Mouse (Mus musculus) intestine, embryonic 14.5 days (tissue): ENCODE measurements around the gene Tmed9. TPM values are rescaled to one million over a fixed set of nuclear protein-coding genes. Genes with fewer than 3 reads are reported as not detected.
"Not testable (repeated sequence)": the region's sequence is repeated elsewhere in the genome, so short reads cannot be mapped to it uniquely, and the experiment has no call there.

ENCODE experiments used
- ATAC-seq: fragments of 200-750 bp; cut with Nextera tagmentation; replicated peaks from 2 replicates; pipeline ENCODE4 v1.8.0; 2017; ENCODE audit warnings: low read depth, moderate number of reproducible peaks, moderate TSS enrichment, moderate library complexity; ENCODE audit not compliant: low FRiP score, low TSS enrichment
- DNase-seq: peaks from one replicate; pipeline ENCODE4 v3.0.0-alpha.2; 2018; ENCODE audit warnings: low spot score
- H3K27ac ChIP-seq: fragments of 300-500 bp; sonication (generic); 2 replicates; pipeline ENCODE4 v1.5.1; 2014; ENCODE audit warnings: low read depth, mild to moderate bottlenecking, control low read depth
- H3K27me3 ChIP-seq: fragments of 300-500 bp; sonication (generic); replicated peaks from 2 replicates; pipeline ENCODE4 v1.6.1; 2014; ENCODE audit warnings: low read length, control low read depth; ENCODE audit not compliant: control insufficient read depth, insufficient read depth
- H3K36me3 ChIP-seq: fragments of 300-500 bp; sonication (generic); 2 replicates; pipeline ENCODE4 v1.6.1; 2014; ENCODE audit warnings: low read length, control low read depth; ENCODE audit not compliant: control insufficient read depth, insufficient read depth
- H3K4me1 ChIP-seq: fragments of 300-500 bp; sonication (generic); replicated peaks from 2 replicates; pipeline ENCODE4 v1.6.1; 2014; ENCODE audit warnings: low read length, control low read depth, mixed read lengths; ENCODE audit not compliant: control insufficient read depth, insufficient read depth
- H3K4me2 ChIP-seq: fragments of 300-500 bp; sonication (generic); 2 replicates; pipeline ENCODE4 v1.6.1; 2014; ENCODE audit warnings: low read length
- H3K4me3 ChIP-seq: fragments of 300-500 bp; sonication (generic); 2 replicates; pipeline ENCODE4 v1.5.1; 2014; ENCODE audit warnings: low read depth, low read length, control low read depth, mixed read lengths
- H3K9ac ChIP-seq: fragments of 300-500 bp; sonication (generic); 2 replicates; pipeline ENCODE4 v1.6.1; 2014; ENCODE audit warnings: mild to moderate bottlenecking, low read length
- H3K9me3 ChIP-seq: fragments of 300-500 bp; sonication (generic); 2 replicates; pipeline ENCODE4 v1.6.1; 2016; ENCODE audit warnings: low read length, control low read depth; ENCODE audit not compliant: control insufficient read depth
- WGBS: fragments of 180-500 bp; shearing (Covaris S2); extraction: QIAGEN DNeasy Blood & Tissue Kit; methylation state at CpG from one replicate; pipeline ENCODE4 v1.1.7; 2014; 5-methylcytosine and 5-hydroxymethylcytosine counted together
- polyA plus RNA-seq: library from polyadenylated mRNA; unstranded; fragments of >200 nt; fragmentation: Nextera tagmentation; extraction: Ambion mirVana; gene quantifications from 2 replicates; pipeline ENCODE4 v1.2.1, GENCODE M21; 2014

Tmed9 gene
- polyA plus RNA-seq, 1 experiment from 2014 or later: 59.9 TPM

DNA sequence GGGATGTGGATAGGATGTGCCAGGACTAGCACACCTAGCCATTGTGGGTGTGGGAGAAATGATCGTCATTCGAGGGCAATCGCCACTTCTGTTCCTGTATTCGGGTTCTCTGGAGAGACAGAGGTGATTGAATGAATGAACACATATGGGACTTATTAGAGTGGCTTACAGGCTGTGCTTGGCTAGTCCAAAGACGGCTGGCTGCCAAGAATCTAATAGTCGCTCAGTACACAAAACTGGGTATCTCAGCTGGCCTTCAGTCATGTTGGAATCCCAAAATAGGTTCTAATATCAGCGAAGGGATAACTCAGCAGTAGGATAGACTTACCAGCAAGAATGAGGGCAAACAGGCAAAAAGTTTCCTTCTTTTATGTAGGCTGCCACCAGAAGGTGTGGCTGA is 38.5 kb downstream of the Tmed9 start:
- no peak for ATAC-seq
- DNase-seq: no peak
- Histone ChIP-seq H3K9me3 (no peaks in the 10 kb centered on the region), H3K27ac (no peak overlapping the region), H3K4me3 (no peak overlapping the region), H3K36me3 (peaks cover 28% of the 10 kb centered on the region), H3K4me1 (no peaks in the 10 kb centered on the region), H3K27me3 (no peaks in the 10 kb centered on the region), H3K9ac (no peak overlapping the region), H3K4me2 (no peak overlapping the region)
- WGBS: 89% methylated on average over 7 of the region's 7 CpGs

DNA sequence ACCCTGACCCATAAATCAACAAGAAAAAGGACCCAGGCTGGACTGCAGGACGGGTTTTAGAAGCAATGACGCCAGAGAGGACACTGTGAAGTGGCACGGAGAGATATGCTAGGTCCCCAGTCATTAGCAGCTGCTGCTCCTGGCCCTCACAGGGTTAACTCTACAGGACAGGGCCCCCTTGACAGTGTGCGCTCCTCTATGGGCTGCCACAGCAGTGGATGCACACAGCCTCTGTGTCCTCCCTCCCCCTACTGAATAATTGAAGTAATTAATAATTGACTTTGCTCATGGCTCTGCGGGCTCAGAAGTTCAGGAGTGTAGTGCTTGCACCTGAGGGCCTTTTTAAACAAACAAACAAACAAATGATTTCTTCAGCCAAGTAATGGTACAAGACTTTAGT is 39.9 kb downstream of the Tmed9 start:
- no peak overlapping the region for H3K4me2 ChIP-seq
- peaks cover 19% of the 10 kb centered on the region for H3K36me3 ChIP-seq
- H3K9ac ChIP-seq: no peak overlapping the region
- DNase-seq (no peak), ATAC-seq (no peak)
- H3K4me3 ChIP-seq: no peak overlapping the region
- 41% methylated on average over 5 of the region's 5 CpGs for WGBS
- no peaks in the 10 kb centered on the region for H3K4me1 ChIP-seq
- H3K27ac ChIP-seq: no peak overlapping the region
- H3K27me3 ChIP-seq: no peaks in the 10 kb centered on the region
- no peaks in the 10 kb centered on the region for H3K9me3 ChIP-seq

DNA sequence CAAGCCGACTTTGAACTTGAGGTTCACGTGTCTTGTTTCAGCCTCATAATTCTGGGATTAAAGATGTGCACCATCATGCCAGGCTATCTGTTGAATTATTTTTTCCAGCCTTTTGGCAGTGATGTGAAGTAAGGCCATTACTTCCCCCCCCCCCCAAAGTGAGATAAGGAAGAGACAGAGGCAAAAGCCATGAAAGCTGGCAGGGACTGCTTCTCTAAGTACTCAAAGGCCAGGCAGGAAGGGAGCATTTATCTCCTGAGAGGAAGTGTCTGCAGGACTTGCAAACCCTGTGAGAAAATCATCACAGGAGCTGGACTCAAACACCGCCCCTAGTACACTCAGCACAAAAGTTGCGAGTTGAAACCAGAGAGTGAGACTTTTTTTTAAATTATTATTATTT is 45.8 kb downstream of the Tmed9 start:
- H3K27ac ChIP-seq: no peak overlapping the region
- no peak overlapping the region for H3K4me3 ChIP-seq
- no peaks in the 10 kb centered on the region for H3K36me3 ChIP-seq
- H3K4me2 ChIP-seq: no peak overlapping the region
- H3K9ac ChIP-seq: no peak overlapping the region
- 92% methylated on average over 4 of the region's 4 CpGs for WGBS
- H3K27me3 ChIP-seq: no peaks in the 10 kb centered on the region
- no peak for DNase-seq
- no peak for ATAC-seq
- no peaks in the 10 kb centered on the region for H3K9me3 ChIP-seq
- H3K4me1 ChIP-seq: peaks cover 14% of the 10 kb centered on the region

DNA sequence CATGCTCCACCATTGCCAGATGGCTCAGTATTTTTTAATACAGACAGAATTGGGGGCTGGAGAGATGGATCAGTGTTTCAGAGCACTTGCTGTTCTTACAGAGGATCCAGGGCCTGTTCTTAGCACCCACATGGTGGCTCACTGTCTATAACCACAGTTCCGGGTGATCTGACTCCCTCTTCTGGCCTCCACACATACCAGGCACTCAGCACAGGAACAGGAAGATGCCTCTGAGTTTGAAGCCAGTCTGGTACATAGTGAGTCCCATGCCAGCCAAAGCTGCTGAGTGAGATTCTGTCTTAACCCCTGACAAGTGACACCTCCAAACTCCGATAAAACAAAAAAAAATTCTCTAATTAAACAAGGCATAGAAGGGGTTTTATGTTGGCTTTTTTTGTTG is 46.7 kb downstream of the Tmed9 start:
- Histone ChIP-seq H3K27me3 (no peaks in the 10 kb centered on the region), H3K9me3 (no peaks in the 10 kb centered on the region), H3K27ac (no peak overlapping the region), H3K4me1 (peaks cover 17% of the 10 kb centered on the region), H3K4me2 (no peak overlapping the region), H3K4me3 (no peak overlapping the region), H3K9ac (no peak overlapping the region), H3K36me3 (peaks cover 7% of the 10 kb centered on the region)
- 75% methylated on average over 2 of the region's 2 CpGs for WGBS
- ATAC-seq (no peak), DNase-seq (no peak)

DNA sequence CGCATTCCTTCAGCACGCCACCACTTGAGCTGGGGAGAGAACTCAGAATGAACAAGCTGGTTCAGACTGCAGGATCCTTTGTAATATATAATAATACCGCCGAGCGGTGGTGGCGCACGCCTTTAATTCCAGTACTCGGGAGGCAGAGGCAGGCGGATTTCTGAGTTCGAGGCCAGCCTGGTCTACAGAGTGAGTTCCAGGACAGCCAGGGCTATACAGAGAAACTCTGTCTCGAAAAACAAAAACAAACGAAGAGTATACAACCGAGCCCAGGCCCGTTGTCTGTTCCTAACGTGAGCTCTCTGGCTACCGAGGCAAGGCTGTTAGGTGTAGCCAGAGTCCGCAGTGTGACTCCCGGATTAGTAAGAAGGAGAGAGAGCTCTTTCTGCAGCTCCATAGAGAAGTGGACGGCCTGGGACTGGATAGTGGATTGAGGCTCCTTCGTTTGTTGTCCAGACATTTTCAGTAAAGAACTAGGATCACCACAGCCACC is 48.7 kb downstream of the Tmed9 start:
- 20% methylated on average over 20 of the region's 20 CpGs for WGBS
- not testable (repeated sequence) for DNase-seq, H3K27me3 ChIP-seq, H3K9me3 ChIP-seq
- peak overlapping the region; percentile 81; the same call in 1 of the 2 replicates for H3K27ac ChIP-seq
- H3K4me1 ChIP-seq: peaks cover 17% of the 10 kb centered on the region
- peaks cover 17% of the 10 kb centered on the region for H3K36me3 ChIP-seq
- peak overlapping the region; percentile 80 for H3K9ac ChIP-seq
- peak; percentile 29 for ATAC-seq
- peak overlapping the region; percentile 77 for H3K4me3 ChIP-seq
- H3K4me2 ChIP-seq: peak overlapping the region; percentile 96

GRCm38 (mm10) chr13:55622649-55623541 is 49.4 kb downstream of the Tmed9 start, which contains the start of gene Caml:
Gene Caml (plus strand): TSS chr13:55623005.
- Histone ChIP-seq H3K9ac (peak within 1 kb of the TSS; percentile 80), H3K4me1 (peaks cover 17% of the 10 kb centered on the region), H3K27ac (peak within 1 kb of the TSS; percentile 81), H3K36me3 (peaks cover 20% of the 10 kb centered on the region), H3K4me2 (peak within 1 kb of the TSS; percentile 96), H3K9me3 (no peaks in the 10 kb centered on the region), H3K27me3 (no peaks in the 10 kb centered on the region), H3K4me3 (peak within 1 kb of the TSS; percentile 77)
- peak; percentile 95 for DNase-seq
- ATAC-seq: peak; percentile 98
- WGBS: under 1% methylated on average over 59 of the region's 59 CpGs

GRCm38 (mm10) chr13:55634639-55635127 is 61.2 kb downstream of the Tmed9 start, which contains the start of gene Ddx46:
Gene Ddx46 (plus strand): TSS chr13:55635027.
- Histone ChIP-seq H3K9me3 (no peaks in the 10 kb centered on the region), H3K27me3 (no peaks in the 10 kb centered on the region), H3K4me2 (peak within 1 kb of the TSS; percentile 66), H3K9ac (peak within 1 kb of the TSS; percentile 72), H3K36me3 (peaks cover 50% of the 10 kb centered on the region), H3K27ac (no peak within 1 kb of the TSS), H3K4me3 (peak within 1 kb of the TSS; percentile 74), H3K4me1 (peaks cover 10% of the 10 kb centered on the region)
- ATAC-seq: peak; percentile 85
- DNase-seq: peak; percentile 97
- WGBS: 5% methylated on average over 30 of the region's 30 CpGs

DNA sequence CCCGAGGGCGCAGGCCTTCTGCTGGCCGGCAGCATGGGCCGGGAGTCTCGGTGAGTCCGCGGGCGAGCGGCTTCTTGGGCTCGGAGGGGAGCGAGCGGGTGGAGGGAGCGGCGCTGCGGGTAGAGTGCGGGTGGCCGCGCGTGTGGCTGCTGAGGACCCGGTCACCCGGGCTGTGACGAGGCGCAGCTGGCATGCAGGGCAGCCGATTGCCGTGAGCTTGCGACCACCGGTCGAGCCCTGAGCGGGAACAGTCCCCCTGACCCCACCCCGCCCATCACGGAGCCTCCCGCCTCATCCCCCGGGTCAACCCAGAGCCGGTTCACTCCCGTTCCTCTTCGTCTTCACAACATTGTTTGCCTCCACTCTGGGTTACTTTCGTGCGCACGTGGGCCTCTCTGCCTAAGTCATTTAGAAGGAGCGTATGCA is 61.6 kb downstream of the Tmed9 start:
- H3K4me3 ChIP-seq: peak overlapping the region; percentile 74
- peaks cover 52% of the 10 kb centered on the region for H3K36me3 ChIP-seq
- no peaks in the 10 kb centered on the region for H3K9me3 ChIP-seq
- ATAC-seq (peak; percentile 53; the same call in 1 of the 2 replicates), DNase-seq (no peak)
- WGBS: under 1% methylated on average over 39 of the region's 40 CpGs
- H3K27ac ChIP-seq: no peak overlapping the region
- peak overlapping the region; percentile 72 for H3K9ac ChIP-seq
- peak overlapping the region; percentile 66 for H3K4me2 ChIP-seq
- H3K27me3 ChIP-seq: no peaks in the 10 kb centered on the region
- H3K4me1 ChIP-seq: peaks cover 10% of the 10 kb centered on the region
